Comparison of ENCODE assay signal across 25 mouse cellular contexts in genomic region chr10:78214371-78214770, GRCm38 (mm10). TPM values are rescaled to one million over a fixed set of nuclear protein-coding genes. Genes with fewer than 3 reads are reported as not detected.
DNase-seq lines count a peak whose midpoint lies in the region; ATAC-seq lines count a peak whose summit lies in the region.
"Had no signal": no experiment of that assay in that cellular context is flagged by ENCODE, and none has a peak within 500 bp of the region (broad histone marks: within the 10 kb centered on the region; RNA-seq: fewer than 3 reads in every experiment).

No protein-coding gene starts in this region.

- 94% methylated on average over 9 of the region's 9 CpGs for WGBS in liver, embryonic 13.5 days (ENCODE audit: insufficient replicate concordance)
- 92% methylated on average over 9 of the region's 9 CpGs for WGBS in liver, embryonic 16.5 days (ENCODE audit: insufficient replicate concordance)
- WGBS in forebrain, embryonic 14.5 days = 91% methylated on average over 9 of the region's 9 CpGs

- ATAC-seq in liver, embryonic 13.5 days (ENCODE audit: low read depth) = no peak
- no peak for ATAC-seq in liver, embryonic 16.5 days (ENCODE audit: low read depth)
- ATAC-seq in forebrain, embryonic 14.5 days = no peak
- ATAC-seq: CD4-positive, CD25-positive, alpha-beta regulatory T cell, adult 4 months; forebrain, embryonic 13.5 days; forebrain, postnatal 0 days had no signal

- peaks cover 46% of the 10 kb centered on the region for H3K4me1 ChIP-seq in liver, embryonic 13.5 days (replicated peaks)
- peaks cover 35% of the 10 kb centered on the region for H3K4me1 ChIP-seq in liver, embryonic 16.5 days (ENCODE audit: control insufficient read depth, low read depth, low read length)
- no peaks in the 10 kb centered on the region for H3K4me1 ChIP-seq in forebrain, embryonic 14.5 days (ENCODE audit: control insufficient read depth, insufficient read depth, low read length)
- H3K4me1 ChIP-seq: forebrain, embryonic 10.5 days; forebrain, embryonic 13.5 days; heart, embryonic 10.5 days; heart, embryonic 13.5 days had no signal

- H3K27ac ChIP-seq in liver, embryonic 13.5 days = 0 out of 2 replicates have a peak overlapping the region, but pooled peaks have one; percentile 53
- H3K27ac ChIP-seq in liver, embryonic 16.5 days (ENCODE audit: low read length) = peak overlapping the region; percentile 14; the same call in 1 of the 2 replicates
- no peak overlapping the region for H3K27ac ChIP-seq in forebrain, embryonic 14.5 days (ENCODE audit: low read depth, low read length)
- H3K27ac ChIP-seq: forebrain, embryonic 10.5 days; forebrain, embryonic 13.5 days; heart, adult 2 months; heart, embryonic 10.5 days; heart, embryonic 13.5 days; hindbrain, embryonic 14.5 days had no signal

- no peak overlapping the region for H3K4me2 ChIP-seq in liver, embryonic 13.5 days
- no peak overlapping the region for H3K4me2 ChIP-seq in liver, embryonic 16.5 days (ENCODE audit: low read depth, low read length)
- H3K4me2 ChIP-seq in forebrain, embryonic 14.5 days (ENCODE audit: low read length) = no peak overlapping the region
- H3K4me2 ChIP-seq: forebrain, embryonic 13.5 days; heart, embryonic 13.5 days; hindbrain, embryonic 14.5 days had no signal

- peak; percentile 46 to 58 for DNase-seq in left cerebral cortex, adult 9 months (ENCODE audit: low spot score in 2 of 2)
- DNase-seq in left cerebral cortex, adult 11 months (ENCODE audit: low spot score) = no peak
- no peak for DNase-seq in liver, embryonic 13.5 days
- no peak for DNase-seq in liver
- peak; percentile 34 to 56 for DNase-seq in right cerebral cortex, adult 2 months (ENCODE audit: low spot score in 2 of 2)
- DNase-seq in right cerebral cortex, postnatal 10 days (ENCODE audit: low spot score in 2 of 2) = no peak
- DNase-seq in forebrain, embryonic 14.5 days (ENCODE audit: low spot score) = no peak
- DNase-seq: adrenal gland, adult 8-10 months; adrenal gland, postnatal 25 days; cerebellum, adult 18-20 months; cerebellum, adult 9-10 months; cerebellum, postnatal 14 days; forebrain, postnatal 0 days; gastrocnemius, postnatal 10 days; gastrocnemius, postnatal 36 days; heart, adult 2 months; heart, postnatal 14 days; heart, postnatal 4 days had no signal

- peaks cover 98% of the 10 kb centered on the region for H3K36me3 ChIP-seq in liver, embryonic 13.5 days
- H3K36me3 ChIP-seq in liver, embryonic 16.5 days (ENCODE audit: control insufficient read depth, insufficient read depth) = peaks cover 75% of the 10 kb centered on the region
- H3K36me3 ChIP-seq in forebrain, embryonic 14.5 days (ENCODE audit: control insufficient read depth, insufficient read depth, low read length) = peaks cover 98% of the 10 kb centered on the region

- no peak overlapping the region for H3K9ac ChIP-seq in liver, embryonic 13.5 days
- H3K9ac ChIP-seq in liver, embryonic 16.5 days (ENCODE audit: low read depth, low read length) = no peak overlapping the region
- no peak overlapping the region for H3K9ac ChIP-seq in forebrain, embryonic 14.5 days (ENCODE audit: low read length)
- H3K9ac ChIP-seq: forebrain, embryonic 13.5 days; forebrain, postnatal 0 days; heart, embryonic 13.5 days; hindbrain, embryonic 14.5 days had no signal

- H3K9me3 ChIP-seq in liver, embryonic 13.5 days (replicated peaks) = no peaks in the 10 kb centered on the region
- no peaks in the 10 kb centered on the region for H3K9me3 ChIP-seq in liver, embryonic 16.5 days (replicated peaks; ENCODE audit: control insufficient read depth, low read length)
- H3K9me3 ChIP-seq in forebrain, embryonic 14.5 days (replicated peaks; ENCODE audit: control insufficient read depth, low read length) = no peaks in the 10 kb centered on the region
- H3K9me3 ChIP-seq: forebrain, embryonic 10.5 days; forebrain, embryonic 13.5 days; heart, embryonic 10.5 days; heart, embryonic 13.5 days had no signal

- no peaks in the 10 kb centered on the region for H3K27me3 ChIP-seq in liver, embryonic 13.5 days
- H3K27me3 ChIP-seq in liver, embryonic 16.5 days (ENCODE audit: control insufficient read depth, insufficient read depth, low read depth, low read length) = no peaks in the 10 kb centered on the region
- H3K27me3 ChIP-seq in forebrain, embryonic 14.5 days (replicated peaks; ENCODE audit: control insufficient read depth, insufficient read depth, low read length) = no peaks in the 10 kb centered on the region
- H3K27me3 ChIP-seq: forebrain, embryonic 13.5 days; heart, embryonic 13.5 days had no signal

- no peak overlapping the region for H3K4me3 ChIP-seq in liver, embryonic 13.5 days (replicated peaks)
- H3K4me3 ChIP-seq in liver, embryonic 16.5 days (ENCODE audit: low read depth, low read length) = no peak overlapping the region
- no peak overlapping the region for H3K4me3 ChIP-seq in forebrain, embryonic 14.5 days (ENCODE audit: low read depth, low read length)
- H3K4me3 ChIP-seq: forebrain, embryonic 10.5 days; forebrain, embryonic 13.5 days; heart, adult 2 months; heart, embryonic 10.5 days; heart, embryonic 13.5 days had no signal

RNA-seq across cellular contexts. Expression of gene Pwp2, which starts 29.4 kb away (rescaled TPM):
- 16.6 and 18.9 TPM in 2 replicates for polyA plus RNA-seq in liver, embryonic 13.5 days (2015; fragmentation: Nextera tagmentation; extraction: Ambion mirVana)
- 9.0 and 9.1 TPM in 2 replicates for polyA plus RNA-seq in liver, embryonic 16.5 days (2015; fragmentation: Nextera tagmentation; extraction: Ambion mirVana)
- polyA plus RNA-seq in forebrain, embryonic 14.5 days (2014; fragmentation: Nextera tagmentation; extraction: Ambion mirVana) = 16.4 and 17.8 TPM in 2 replicates

RNA-seq across cellular contexts. Expression of gene Trappc10, which starts 30.1 kb away (rescaled TPM):
- 15.6 and 15.8 TPM in 2 replicates for polyA plus RNA-seq in liver, embryonic 13.5 days (2015; fragmentation: Nextera tagmentation; extraction: Ambion mirVana)
- polyA plus RNA-seq in liver, embryonic 16.5 days (2015; fragmentation: Nextera tagmentation; extraction: Ambion mirVana) = 4.3 and 5.9 TPM in 2 replicates
- polyA plus RNA-seq in forebrain, embryonic 14.5 days (2014; fragmentation: Nextera tagmentation; extraction: Ambion mirVana) = 19.9 and 22.5 TPM in 2 replicates

RNA-seq across cellular contexts. Expression of gene D10Jhu81e, which starts 44.8 kb away (rescaled TPM):
- 17.5 and 18.6 TPM in 2 replicates for polyA plus RNA-seq in liver, embryonic 13.5 days (2015; fragmentation: Nextera tagmentation; extraction: Ambion mirVana)
- 21.0 and 21.7 TPM in 2 replicates for polyA plus RNA-seq in liver, embryonic 16.5 days (2015; fragmentation: Nextera tagmentation; extraction: Ambion mirVana)
- 25.0 and 33.0 TPM in 2 replicates for polyA plus RNA-seq in forebrain, embryonic 14.5 days (2014; fragmentation: Nextera tagmentation; extraction: Ambion mirVana)

Comparison
In these comparisons a context has a peak if more than half of its experiments do, and no peak if none do; other contexts are left out.
1. DNase-seq: peak in left cerebral cortex, adult 9 months (2 of 2) and right cerebral cortex, adult 2 months (2 of 2); none in left cerebral cortex, adult 11 months (single experiment), liver, embryonic 13.5 days (single experiment), liver (single experiment), right cerebral cortex, postnatal 10 days (0 of 2) and forebrain, embryonic 14.5 days (single experiment).